Mouse (Mus musculus) ES-Bruce4 (cell line): ENCODE measurements around the gene Col26a1.

ENCODE experiments used
- CTCF ChIP-seq: IDR thresholded peaks from one replicate; pipeline ENCODE4 v1.8.1; 2011; ENCODE audit warnings: low read depth, low read length
- EP300 ChIP-seq: IDR thresholded peaks from 2 replicates; pipeline ENCODE4 v1.6.1; 2011; ENCODE audit warnings: low read depth, low read length; ENCODE audit not compliant: insufficient read depth
- POLR2A ChIP-seq: IDR thresholded peaks from one replicate; pipeline ENCODE4 v1.8.1; 2011; ENCODE audit warnings: low read length; ENCODE audit not compliant: insufficient read depth

GRCm38 (mm10) chr5:136779946-136780345, 103.1 kb downstream of the Col26a1 start:
- TF ChIP-seq POLR2A (no peak), CTCF (no peak), EP300 (no peak)
